Mouse (Mus musculus) lung, postnatal 10 days (tissue): ENCODE results near the gene BC052040.

ENCODE experiments used
- DNase-seq: peaks from one replicate; pipeline ENCODE4 v3.0.0; 2021

BC052040 gene

DNA sequence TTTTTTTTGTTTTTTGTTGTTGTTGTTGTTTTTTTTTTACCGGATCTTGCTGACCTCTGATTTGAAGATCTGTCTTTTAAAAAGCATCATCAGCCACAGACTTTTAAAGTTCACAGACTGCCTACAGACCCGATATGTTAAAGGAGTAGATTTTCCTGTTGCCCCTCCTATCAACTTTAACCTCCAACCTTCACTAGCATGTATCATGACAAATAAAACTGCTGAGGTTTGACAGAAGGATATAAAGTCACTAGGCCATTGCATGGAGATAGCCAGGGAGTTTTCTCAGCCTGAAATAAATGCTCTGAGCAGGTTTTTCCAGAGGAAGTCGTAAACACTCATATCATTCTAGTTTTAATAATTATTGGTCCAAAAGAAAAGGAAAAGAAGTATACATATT, 136.5 kb downstream of the BC052040 start:
- no peak for DNase-seq

DNA sequence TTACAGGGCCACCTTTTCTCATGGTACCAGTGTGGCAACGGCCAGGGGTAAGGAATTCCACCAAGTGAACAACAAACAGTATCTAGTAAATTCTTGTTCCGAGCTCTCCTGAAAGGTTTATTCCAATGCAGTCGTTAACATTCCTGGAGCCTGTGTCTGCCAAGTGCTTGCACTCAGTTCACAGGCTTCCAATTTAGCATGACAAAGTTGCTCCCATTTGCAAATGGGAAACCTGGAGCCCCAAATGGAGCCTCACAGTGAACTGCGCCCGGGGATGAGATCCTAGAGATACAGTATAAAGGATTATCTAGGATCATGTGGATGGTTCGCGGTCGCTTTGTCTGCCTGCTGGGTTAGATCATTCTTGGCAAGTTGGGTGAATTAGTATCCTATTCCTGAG, 141.9 kb downstream of the BC052040 start:
- no peak for DNase-seq

DNA sequence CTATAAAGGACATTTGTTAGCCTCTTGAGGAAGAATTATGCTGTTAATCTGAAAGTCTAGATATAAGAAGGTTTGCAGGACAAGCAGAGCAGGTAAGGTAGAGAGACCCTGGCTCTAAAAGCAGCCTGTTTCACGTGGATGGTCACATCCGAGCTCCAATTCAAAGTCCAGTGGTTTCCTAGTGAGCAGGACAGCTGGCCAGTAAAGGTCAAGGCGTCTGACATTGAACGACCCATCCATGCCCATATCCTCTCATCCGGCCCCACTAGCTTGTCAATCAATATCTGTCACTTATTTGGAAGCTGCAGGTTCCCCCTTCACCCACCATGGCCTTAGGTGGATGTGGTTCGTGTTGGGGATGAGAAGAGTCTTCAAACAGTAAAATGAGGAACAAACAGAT, 142.7 kb downstream of the BC052040 start:
- DNase-seq = no peak

DNA sequence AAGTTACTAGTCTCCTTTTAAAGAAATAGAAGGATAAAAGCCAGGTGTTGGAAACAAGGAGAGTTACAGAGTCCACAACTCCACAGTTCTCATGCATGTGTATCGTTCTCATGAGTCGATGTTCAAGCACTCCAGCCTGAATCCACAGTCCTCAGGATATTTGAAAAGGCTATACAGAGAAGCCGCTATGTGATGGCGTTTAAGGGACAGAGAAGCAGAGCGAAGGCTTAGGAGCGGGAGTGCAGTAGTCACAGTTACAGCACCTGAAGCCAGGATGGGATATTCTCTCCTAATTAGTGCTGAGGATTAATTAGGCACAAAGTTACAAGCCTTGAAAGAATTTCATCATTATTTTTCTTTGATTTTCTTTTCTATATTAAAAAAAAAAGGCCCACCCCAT, 143.2 kb downstream of the BC052040 start:
- DNase-seq = no peak

DNA sequence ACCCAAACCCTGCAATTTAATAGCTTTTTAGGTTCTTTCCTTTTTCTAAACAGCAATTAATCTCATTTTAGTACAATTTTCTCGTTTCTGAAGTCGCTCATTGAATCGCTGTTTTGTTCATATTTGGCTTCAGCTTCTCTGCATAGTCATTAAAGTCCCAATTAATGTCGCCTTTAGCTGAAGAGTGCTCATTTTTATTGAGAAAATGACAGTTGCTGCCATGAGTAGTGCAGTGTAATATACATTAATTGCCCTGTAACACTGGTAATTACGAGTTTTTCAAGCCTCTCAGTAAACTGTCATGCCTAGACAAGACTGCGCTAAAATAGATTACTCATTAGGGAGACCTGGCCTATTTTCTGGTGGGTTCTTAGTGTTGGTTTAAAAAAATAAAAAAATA, 144.0 kb downstream of the BC052040 start:
- no peak for DNase-seq

DNA sequence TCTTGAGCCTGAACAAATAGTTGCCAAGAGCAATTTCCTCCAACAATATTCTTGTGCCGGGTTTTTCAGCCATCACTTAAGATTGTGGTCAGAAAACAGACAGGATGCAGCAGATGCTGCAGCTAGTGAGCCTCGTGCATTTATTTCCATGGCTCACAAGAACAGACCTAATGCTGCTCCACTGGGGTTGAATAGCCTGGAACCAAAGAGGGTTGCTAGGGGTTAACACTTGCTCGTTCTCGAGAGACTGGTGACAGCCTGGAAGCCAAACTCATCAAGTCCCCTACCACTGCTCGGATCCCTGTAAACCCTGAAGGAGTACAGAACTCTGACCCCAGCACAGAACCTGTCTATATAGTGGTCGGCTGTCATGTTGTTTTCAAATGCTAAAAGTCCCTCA, 144.4 kb downstream of the BC052040 start:
- no peak for DNase-seq

DNA sequence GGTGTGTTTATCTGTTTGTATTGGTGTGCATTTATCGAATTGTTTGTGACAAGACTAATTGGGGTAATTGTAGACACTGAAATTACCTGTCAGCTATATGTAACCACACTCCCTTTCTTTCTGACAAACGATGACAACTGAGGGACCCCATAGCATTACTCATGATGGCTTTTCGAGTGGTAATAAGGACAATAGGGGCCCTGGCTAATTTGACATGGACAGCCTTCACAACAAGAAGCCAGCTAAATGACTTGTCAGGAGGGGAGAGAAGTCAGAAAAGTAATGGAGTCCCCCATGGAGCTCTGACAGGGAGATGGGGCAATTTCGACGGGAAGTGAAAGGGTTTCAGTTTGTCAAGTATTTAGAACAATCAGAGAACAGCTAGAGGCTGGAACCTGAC, 145.3 kb downstream of the BC052040 start:
- no peak for DNase-seq

DNA sequence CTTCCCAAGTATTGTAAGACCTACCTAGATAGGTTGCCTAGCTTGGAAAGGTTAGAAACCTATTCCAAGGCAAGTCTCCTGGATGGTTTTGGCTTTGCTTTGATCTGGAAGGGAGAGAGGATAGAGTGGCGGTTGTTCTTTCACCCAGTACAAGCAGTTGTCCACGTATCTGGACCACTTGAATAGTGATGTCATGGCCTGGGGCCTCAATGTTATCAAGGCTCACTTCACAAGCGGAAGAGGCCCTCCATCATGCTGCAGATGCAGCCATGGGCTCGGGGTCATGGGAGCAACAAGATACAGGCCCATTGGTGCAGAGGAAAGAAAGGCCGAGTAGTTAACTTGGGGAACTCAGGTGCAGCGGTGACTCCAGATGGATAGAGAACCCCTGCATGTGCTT, 147.1 kb downstream of the BC052040 start:
- no peak for DNase-seq

DNA sequence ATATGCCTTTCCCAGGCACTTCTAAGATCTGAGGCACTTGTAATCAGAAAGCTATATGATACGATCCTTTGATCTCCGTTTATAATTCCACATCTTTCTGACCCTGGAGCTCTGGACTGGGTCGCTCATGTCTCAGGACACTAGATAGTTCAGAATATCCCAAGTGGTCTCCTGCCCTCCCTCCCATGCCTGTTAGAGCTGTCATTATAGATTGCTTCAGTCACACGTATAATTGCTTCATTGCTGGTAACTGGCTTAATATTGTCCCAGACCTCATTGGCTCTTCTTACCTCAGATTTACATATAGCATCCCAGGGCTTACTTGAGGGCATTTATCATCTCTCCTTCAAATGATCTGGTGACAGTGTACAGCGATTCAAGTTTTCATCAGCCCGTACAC, 149.0 kb downstream of the BC052040 start:
- DNase-seq = no peak

DNA sequence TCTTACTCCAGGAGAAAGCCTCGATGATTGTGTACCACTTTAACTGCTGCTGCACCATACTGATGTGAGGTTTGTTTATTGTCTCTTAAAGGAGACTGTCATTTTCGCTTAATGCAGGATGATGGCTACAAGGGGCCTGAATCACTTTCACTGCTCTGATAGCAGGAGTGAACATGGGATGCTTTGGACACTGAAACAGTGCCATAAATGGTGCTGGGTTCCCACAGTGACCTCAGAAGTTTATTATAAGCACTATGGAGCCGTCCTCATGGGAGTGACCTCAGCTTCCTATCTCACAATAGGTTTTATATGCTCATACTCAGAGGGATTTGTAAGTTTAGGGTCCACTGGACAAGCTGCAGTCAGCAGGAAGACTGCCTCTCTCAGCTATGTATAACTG, 149.7 kb downstream of the BC052040 start:
- DNase-seq = no peak

DNA sequence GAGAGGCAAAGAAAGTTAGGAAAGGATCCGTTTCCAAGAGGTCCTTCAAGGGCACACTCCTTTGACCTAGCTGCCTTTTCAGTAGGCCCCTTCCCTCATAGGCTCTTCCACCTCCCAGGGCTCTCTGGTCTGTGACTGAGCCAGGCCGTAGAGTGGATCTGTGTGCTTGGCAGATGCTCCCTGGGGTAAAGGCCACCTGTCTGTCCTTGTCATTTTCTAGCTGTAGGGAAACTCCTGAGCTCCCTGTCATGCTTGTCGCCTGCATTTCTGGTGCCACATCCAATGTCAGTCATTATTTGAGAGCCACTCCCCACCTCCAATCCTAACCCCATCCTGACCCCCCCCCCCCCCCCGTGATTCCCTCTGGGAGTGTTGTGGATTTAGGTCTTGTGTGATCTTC, 151.1 kb downstream of the BC052040 start:
- no peak for DNase-seq

DNA sequence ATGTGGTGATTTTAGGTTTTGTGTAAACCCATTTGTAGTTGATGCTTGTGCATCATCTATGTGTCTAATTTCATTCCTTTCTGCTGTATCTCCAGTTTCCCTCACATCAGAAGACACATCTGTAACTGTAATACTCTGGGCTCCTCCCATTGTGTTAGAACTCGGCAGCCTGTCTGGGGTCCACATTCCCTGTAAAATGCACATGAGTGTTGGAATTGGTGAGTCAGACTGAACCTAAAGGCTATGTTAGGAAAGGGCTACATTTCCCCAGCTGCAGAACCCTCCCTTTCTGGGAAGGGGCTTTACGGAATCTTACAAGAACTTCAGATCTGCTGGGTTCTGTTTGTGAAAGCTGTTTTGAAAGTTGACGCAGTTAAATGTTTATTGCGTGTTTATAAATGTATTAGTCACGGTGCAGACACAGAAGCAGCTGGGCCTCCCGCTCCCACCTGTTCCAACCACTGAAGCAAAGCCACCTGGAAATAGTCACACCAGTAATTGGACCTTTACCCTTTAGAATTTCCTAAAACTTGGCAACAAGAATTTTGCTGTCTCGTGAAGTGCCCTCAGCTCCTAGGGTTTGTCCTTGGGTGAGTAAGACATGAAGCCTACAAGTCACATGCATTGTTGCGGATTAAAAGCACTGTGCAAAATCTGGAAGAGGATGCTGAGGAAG, 151.6 kb downstream of the BC052040 start:
- no peak for DNase-seq

DNA sequence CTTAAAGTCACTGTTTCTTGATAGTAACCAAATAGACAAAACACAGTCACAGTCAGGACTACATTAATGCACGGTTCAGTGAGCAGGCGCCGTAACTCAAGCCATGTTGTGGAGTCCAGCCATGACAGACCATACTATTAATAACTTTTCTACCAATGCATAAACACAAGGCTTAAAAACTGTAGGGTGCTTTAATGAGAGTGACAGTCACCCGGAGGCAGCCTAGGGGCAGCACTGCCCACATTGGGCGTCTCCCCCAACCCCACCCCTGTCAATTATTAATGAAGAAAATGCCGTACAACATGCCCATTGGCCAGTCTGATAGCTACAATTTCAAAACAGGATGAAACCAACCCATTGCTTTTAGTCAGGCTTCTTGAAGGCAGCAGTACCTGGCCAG, 153.3 kb downstream of the BC052040 start:
- DNase-seq = no peak

DNA sequence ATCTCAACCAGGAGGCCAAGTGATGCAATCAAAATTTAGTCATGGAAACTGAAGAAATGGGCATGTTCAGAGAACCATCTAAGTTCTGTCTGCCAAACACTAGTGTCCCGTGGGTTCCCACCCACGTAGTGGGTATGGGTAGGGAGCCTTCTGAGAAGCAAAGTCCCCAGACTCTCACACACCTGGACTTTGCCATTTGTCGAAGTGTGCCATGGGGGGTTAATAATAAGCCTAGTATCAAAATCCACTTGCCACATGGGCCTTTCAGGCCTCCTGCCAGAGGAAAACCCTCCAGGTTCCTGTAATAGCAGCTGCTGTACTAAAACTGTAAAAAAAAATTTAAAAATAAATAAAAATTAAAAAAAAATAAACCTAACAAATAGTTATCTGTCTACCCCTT, 154.9 kb downstream of the BC052040 start:
- no peak for DNase-seq

DNA sequence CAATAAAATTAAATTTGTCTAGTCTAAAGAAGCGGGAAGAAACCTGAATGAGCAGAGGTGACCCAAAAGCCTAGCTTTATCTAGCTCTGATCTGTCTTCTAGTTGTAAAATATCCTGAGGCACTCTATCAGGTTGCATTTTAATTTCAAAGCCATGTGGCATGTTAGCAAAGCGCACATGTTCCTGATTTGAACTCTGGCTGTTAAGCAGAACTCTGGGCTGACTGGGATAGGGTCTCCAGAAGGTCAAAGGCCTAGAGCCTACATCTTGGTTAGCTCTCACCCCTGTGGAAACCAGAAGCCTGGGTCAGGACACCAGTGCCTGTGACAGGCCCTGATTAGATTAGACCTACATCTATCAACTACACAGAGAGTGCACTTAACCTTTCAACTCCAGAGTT, 156.4 kb downstream of the BC052040 start:
- DNase-seq = no peak

DNA sequence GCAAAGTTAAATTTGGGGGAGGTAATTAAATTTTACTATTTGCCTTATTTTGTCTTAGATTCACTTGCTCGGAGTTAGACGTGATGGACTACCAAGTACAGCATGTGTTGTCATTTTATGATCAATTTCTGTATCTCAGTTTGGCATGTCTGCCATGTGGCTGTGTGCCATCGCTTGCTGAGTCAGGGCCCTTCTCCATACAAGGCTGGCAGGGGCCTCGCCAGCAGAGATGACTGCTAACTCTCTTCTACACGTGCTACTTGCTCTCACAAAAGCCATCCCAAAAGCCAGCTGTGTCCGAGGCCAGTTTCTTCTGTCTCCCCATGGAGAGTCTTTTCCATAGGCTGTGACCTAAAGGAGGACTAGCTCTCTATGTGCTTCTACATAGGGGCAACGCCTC, 160.5 kb downstream of the BC052040 start:
- DNase-seq = no peak

DNA sequence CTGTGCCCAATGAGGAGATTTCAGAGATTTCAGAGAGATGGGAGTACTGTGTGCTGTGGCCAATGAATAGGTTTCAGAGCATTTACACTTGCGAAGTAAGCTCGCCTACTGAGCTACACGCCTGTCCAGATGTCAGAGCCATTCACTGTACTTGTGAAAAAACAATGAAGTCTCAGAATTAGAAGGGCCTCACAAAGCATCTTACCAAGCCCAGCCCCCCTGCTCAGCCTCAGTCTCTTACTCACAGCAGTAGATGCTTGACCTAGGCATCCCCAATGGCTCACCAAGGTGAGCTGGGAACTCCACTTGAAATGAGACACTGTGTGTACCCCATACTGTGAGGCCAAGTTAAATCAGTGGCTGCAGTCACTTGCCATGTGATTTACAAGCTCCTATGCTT, 166.1 kb downstream of the BC052040 start:
- no peak for DNase-seq

DNA sequence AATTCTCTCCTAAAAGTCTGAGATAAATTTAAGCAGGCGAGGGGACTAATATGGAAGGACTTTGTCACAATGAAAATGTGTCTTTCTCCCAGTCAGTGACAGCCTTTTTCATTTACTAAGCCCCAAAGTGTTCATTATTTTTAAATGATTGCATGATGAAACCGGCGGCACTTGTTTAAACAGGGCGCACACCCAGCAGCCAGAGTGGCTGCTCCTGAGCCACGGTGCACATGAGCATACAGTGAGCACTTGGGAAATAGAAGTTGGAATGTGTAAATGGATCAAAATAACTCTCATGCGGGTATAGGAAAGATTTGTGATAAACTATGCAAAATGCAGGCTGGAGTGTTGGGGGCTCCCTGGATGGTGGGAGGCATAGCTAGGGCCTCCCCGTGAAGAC, 169.7 kb downstream of the BC052040 start:
- DNase-seq = no peak

DNA sequence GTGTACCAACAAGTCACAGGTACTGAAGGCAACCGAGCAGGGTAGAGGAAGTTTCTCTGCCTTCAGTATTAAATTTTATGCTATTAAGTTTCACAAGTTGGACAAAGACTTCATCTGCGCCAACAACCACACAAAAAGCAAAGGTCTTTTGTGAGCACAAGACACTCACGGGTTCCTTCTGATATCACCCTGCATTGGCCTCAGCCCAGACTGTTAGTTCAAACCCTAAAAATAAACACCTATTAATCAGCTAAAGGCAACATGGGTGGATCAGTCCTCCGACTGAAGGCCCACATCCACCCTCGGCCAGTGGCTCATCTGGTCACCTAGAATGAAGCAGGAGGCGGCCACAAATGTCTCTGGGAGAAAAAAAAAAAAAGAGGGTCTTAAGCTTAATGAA, 176.2 kb downstream of the BC052040 start:
- no peak for DNase-seq

DNA sequence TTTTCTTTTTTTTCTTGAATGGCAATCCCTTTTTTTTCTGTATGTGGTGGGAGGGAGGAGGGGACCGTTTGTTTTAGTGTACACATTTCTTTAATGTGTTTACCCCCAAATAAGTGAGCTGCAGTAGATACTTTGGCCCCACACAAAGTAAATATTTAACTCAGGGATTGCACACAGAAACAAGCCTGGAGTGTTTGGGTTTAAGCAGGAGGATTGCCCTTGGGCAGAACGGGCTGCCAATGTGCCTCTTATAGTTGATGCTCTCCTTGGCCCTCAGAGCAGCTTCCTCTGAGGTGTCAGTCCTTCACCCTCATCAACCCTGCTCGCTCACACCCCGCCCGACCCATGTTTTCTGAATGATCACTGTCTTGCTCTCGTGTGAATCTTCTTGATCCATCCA, 177.0 kb downstream of the BC052040 start:
- DNase-seq = no peak

DNA sequence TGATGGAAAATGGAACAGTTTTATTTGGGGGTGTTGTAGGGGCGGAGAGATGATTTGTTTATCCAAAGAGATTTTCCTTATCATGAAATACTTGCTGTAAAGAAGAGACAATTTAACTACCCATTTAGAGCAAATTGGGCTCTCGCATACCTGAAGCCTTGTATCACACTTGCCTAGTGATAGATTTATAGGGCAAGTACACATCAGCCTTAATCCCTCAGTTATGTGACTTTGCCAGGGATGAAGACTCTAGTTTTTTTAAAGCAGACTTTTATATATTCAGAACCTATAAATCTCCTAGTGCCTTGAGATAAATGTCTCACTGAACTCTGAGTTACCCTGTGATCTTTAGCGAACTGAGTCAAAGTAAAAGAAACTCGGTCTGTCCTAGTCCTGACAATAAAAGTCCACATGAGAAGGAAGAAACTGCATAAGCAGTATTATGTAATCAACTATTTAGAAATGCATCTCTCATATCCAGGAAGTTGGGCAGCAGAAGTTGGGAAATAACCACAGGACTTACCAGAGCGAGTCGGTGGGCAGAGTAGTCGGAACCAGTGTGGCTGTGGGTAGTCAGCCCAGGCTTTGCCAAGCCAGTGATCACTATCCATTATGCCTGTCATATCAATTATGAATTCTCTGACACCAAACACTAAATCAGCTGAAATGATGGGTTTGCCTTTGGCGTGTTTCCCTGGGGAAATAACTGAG, 183.2 kb downstream of the BC052040 start:
- DNase-seq = no peak

DNA sequence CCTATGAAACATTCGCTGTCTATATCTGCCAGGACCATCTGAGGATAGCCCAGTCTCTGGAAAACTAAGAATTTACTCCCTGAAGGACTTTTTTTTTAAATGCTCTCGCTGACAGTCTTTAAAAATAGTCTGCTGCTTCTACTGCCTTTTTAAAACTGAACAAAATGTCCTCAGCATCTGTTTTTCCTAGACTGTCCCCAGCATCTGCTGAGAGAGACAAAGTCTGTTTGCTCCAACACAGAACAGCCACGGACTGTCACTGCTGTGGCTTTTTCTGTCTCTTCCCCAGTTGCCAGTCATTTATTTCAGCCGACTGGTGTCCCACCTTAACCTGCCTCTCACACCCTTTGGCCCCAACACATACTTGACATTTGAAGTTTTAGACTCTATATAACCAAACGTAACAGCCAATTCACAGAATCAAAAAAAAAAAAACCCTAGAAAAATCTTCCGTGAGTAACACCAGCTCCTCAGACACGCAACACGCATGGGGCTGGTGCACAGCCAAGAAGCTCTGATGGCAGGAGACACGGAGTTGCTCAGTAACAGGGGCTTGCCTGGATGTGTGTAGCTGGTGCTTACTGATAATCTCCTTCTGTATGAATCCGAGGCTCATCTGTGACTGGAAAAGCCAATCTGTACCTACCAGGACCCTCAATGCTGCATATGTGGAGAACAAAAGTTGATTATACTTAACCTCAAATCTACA, 188.2 kb downstream of the BC052040 start:
- DNase-seq = no peak

DNA sequence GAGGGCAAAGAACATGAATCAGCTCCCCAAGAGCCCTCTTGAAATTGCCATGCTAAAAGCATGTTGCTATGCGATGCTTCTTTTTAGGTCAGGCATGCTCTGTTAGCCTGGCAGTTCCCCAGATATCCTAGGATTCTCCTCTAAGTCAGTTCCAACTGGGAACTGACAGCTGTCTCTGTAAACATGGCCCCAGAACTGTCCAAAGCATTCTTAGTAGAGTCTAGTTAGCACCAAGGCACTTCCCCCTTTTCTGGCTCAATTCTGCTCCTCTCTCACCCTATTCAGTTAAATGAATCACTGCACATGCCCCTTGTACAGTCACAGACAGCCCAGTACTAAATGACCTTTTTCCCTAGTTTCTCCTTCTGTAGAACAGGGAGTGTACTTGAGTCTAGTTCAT, 191.2 kb downstream of the BC052040 start:
- peak; percentile 37 for DNase-seq

DNA sequence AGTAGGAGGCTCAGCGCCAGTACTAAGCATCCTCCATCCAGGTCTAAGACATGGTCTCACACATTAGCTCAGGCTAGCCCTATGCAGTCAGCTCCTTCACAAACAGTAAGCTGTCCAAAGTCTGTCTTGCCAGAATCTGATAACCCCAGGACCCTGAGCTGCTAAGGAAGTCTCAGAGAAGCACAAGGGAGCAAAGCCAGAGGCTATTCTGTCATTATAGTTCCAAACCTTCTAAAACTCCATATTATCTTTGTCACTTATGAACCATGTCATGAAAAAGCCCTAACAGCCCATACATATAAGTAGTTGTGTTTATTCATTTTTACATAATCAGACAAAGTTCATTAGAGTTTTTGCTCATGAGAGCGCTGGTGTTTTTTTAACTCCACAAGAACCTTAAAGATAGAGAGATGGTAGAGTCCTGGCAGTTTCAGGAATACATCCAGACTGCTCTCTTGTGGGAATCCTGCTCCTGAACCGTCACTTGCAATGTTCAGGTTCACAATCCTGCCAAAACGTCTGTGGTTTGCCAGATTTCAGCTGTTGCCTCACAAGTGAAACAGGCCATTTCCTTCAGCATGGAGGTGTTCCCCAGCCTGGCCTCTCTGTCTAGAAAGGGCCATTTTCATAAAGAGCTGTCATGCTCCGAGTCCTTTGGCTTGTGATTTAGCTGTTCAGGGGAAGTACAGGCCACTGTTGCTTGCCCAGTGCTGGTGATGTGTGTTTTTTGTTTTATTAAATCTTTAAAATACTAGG, 192.8 kb downstream of the BC052040 start:
- DNase-seq = no peak
